Comparison of ENCODE assay signal across 12 mouse cellular contexts in the genomic region with DNA sequence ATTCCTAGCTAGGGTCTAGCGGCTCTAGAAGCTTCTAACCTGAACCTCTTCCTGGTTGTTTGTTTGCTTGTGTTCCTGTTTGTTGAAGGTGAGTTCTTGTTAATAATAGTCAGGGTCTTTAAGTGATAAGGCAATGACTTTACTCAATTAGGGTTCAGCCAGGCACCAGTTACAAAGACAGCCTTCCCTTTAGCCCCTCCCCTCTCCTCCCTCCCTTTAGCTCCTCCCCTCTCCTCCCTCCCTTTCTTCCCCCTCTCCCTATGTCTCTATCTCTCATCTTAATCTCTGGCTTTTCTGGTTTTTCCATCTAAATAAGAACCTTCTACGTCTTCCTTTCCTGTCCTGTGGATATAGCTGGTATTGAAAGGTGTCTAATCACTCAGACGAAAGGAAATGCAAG. TPM values are rescaled to one million over a fixed set of nuclear protein-coding genes. Genes with fewer than 3 reads are reported as not detected.
DNase-seq lines count a peak whose midpoint lies in the region; ATAC-seq and TF ChIP-seq lines count a peak whose summit lies in the region.
"Had no signal": no experiment of that assay in that cellular context is flagged by ENCODE, and none has a peak within 500 bp of the region (broad histone marks: within the 10 kb centered on the region; RNA-seq: fewer than 3 reads in every experiment).

No protein-coding gene starts in this region.

- no peak overlapping the region for H3K9ac ChIP-seq in kidney, embryonic 15.5 days
- no peak overlapping the region for H3K9ac ChIP-seq in heart, embryonic 16.5 days (ENCODE audit: low read length)
- H3K9ac ChIP-seq in liver, postnatal 0 days (replicated peaks), result no peak overlapping the region
- H3K9ac ChIP-seq in forebrain, embryonic 11.5 days (ENCODE audit: low read length), result no peak overlapping the region
- H3K9ac ChIP-seq in midbrain, embryonic 16.5 days (ENCODE audit: low read depth, low read length), result no peak overlapping the region
- H3K9ac ChIP-seq: forebrain, embryonic 13.5 days; hindbrain, embryonic 13.5 days had no signal

- H3K4me3 ChIP-seq in kidney, embryonic 15.5 days (replicated peaks), result no peak overlapping the region
- no peak overlapping the region for H3K4me3 ChIP-seq in heart, embryonic 16.5 days (ENCODE audit: low read length)
- H3K4me3 ChIP-seq in liver, postnatal 0 days (ENCODE audit: low read depth, low read length), result peak overlapping the region; percentile 22
- H3K4me3 ChIP-seq in forebrain, embryonic 11.5 days (ENCODE audit: low read depth, low read length), result no peak overlapping the region
- H3K4me3 ChIP-seq in midbrain, embryonic 16.5 days (ENCODE audit: low read depth, low read length), result no peak overlapping the region
- H3K4me3 ChIP-seq: forebrain, embryonic 13.5 days; hindbrain, embryonic 13.5 days had no signal

- H3K27ac ChIP-seq in kidney, embryonic 15.5 days, result no peak overlapping the region
- no peak overlapping the region for H3K27ac ChIP-seq in heart, embryonic 16.5 days (ENCODE audit: low read length)
- peak overlapping the region; percentile 62; the same call in 1 of the 2 replicates for H3K27ac ChIP-seq in liver, postnatal 0 days (ENCODE audit: low read depth)
- H3K27ac ChIP-seq in forebrain, embryonic 11.5 days (ENCODE audit: low read depth, low read length), result no peak overlapping the region
- H3K27ac ChIP-seq in midbrain, embryonic 16.5 days (ENCODE audit: low read length), result no peak overlapping the region
- H3K27ac ChIP-seq: forebrain, embryonic 13.5 days; hindbrain, embryonic 13.5 days had no signal

- H3K36me3 ChIP-seq in kidney, embryonic 15.5 days, result no peaks in the 10 kb centered on the region
- no peaks in the 10 kb centered on the region for H3K36me3 ChIP-seq in heart, embryonic 16.5 days (ENCODE audit: control insufficient read depth, insufficient read depth)
- H3K36me3 ChIP-seq in liver, postnatal 0 days (replicated peaks; ENCODE audit: insufficient read depth, low read length), result no peaks in the 10 kb centered on the region
- H3K36me3 ChIP-seq in forebrain, embryonic 11.5 days (ENCODE audit: control insufficient read depth, insufficient read depth, low read length), result no peaks in the 10 kb centered on the region
- no peaks in the 10 kb centered on the region for H3K36me3 ChIP-seq in midbrain, embryonic 16.5 days (ENCODE audit: control insufficient read depth, insufficient read depth, low read length)
- H3K36me3 ChIP-seq: hindbrain, embryonic 13.5 days had no signal

- H3K4me1 ChIP-seq in kidney, embryonic 15.5 days, result peaks cover 6% of the 10 kb centered on the region
- H3K4me1 ChIP-seq in heart, embryonic 16.5 days (ENCODE audit: control insufficient read depth, insufficient read depth, low read length), result no peaks in the 10 kb centered on the region
- peaks cover 15% of the 10 kb centered on the region for H3K4me1 ChIP-seq in liver, postnatal 0 days (ENCODE audit: insufficient read depth)
- H3K4me1 ChIP-seq in forebrain, embryonic 11.5 days (replicated peaks; ENCODE audit: control insufficient read depth, insufficient read depth, low read length), result 0 out of 2 replicates have a peak, but pooled peaks cover 2% of the 10 kb centered on the region
- no peaks in the 10 kb centered on the region for H3K4me1 ChIP-seq in midbrain, embryonic 16.5 days (ENCODE audit: control insufficient read depth, insufficient read depth, low read length)
- H3K4me1 ChIP-seq: forebrain, embryonic 13.5 days; hindbrain, embryonic 13.5 days had no signal

- ATAC-seq in kidney, embryonic 15.5 days (replicated peaks; ENCODE audit: low FRiP score), result no peak
- no peak for ATAC-seq in heart, embryonic 16.5 days (replicated peaks; ENCODE audit: extremely low read depth, insufficient read depth, low FRiP score)
- peak; percentile 72 for ATAC-seq in liver, postnatal 0 days
- ATAC-seq in forebrain, embryonic 11.5 days (replicated peaks; ENCODE audit: low FRiP score), result no peak
- no peak for ATAC-seq in midbrain, embryonic 16.5 days
- ATAC-seq: forebrain, embryonic 13.5 days had no signal

- WGBS in kidney, embryonic 15.5 days, result 66% methylated on average over 3 of the region's 3 CpGs
- 60% methylated on average over 3 of the region's 3 CpGs for WGBS in heart, embryonic 16.5 days
- WGBS in liver, postnatal 0 days (ENCODE audit: insufficient replicate concordance), result 56% methylated on average over 3 of the region's 3 CpGs
- 64% methylated on average over 3 of the region's 3 CpGs for WGBS in forebrain, embryonic 11.5 days
- WGBS in midbrain, embryonic 16.5 days, result 75% methylated on average over 3 of the region's 3 CpGs

- DNase-seq in kidney, postnatal 36 days, result no peak
- DNase-seq in R1 (ENCODE audit: low read depth, low spot score), result peak; percentile 34
- DNase-seq in liver, postnatal 0 days, result no peak
- no peak for DNase-seq in forebrain, embryonic 11.5 days (ENCODE audit: low spot score)
- DNase-seq in thymus, postnatal 36 days, result no peak
- DNase-seq: cerebellum, adult 11 months had no signal

- 0 out of 2 replicates have a peak, but pooled peaks cover 3% of the 10 kb centered on the region for H3K27me3 ChIP-seq in kidney, embryonic 15.5 days
- no peaks in the 10 kb centered on the region for H3K27me3 ChIP-seq in heart, embryonic 16.5 days (ENCODE audit: control insufficient read depth, insufficient read depth, low read length)
- no peaks in the 10 kb centered on the region for H3K27me3 ChIP-seq in liver, postnatal 0 days (ENCODE audit: insufficient read depth, low read length)
- H3K27me3 ChIP-seq in forebrain, embryonic 11.5 days (ENCODE audit: control insufficient read depth, insufficient read depth, low read length), result no peaks in the 10 kb centered on the region
- H3K27me3 ChIP-seq in midbrain, embryonic 16.5 days (ENCODE audit: control insufficient read depth, insufficient read depth, low read depth, low read length), result no peaks in the 10 kb centered on the region
- H3K27me3 ChIP-seq: forebrain, embryonic 13.5 days; hindbrain, embryonic 13.5 days had no signal

- no peaks in the 10 kb centered on the region for H3K9me3 ChIP-seq in kidney, embryonic 15.5 days (replicated peaks)
- no peaks in the 10 kb centered on the region for H3K9me3 ChIP-seq in heart, embryonic 16.5 days (replicated peaks; ENCODE audit: control insufficient read depth, low read length)
- H3K9me3 ChIP-seq in liver, postnatal 0 days (ENCODE audit: low read length), result no peaks in the 10 kb centered on the region
- no peaks in the 10 kb centered on the region for H3K9me3 ChIP-seq in forebrain, embryonic 11.5 days (ENCODE audit: control insufficient read depth, low read length)
- H3K9me3 ChIP-seq in midbrain, embryonic 16.5 days (replicated peaks; ENCODE audit: control insufficient read depth, low read length, poor library complexity, severe bottlenecking), result no peaks in the 10 kb centered on the region
- H3K9me3 ChIP-seq: forebrain, embryonic 13.5 days; hindbrain, embryonic 13.5 days had no signal

- no peak for TF ChIP-seq CTCF in liver, postnatal 0 days (IDR thresholded peaks at IDR 0.05; ENCODE audit: low read depth)

- peak overlapping the region; percentile 45 for H3K4me2 ChIP-seq in kidney, embryonic 15.5 days
- peak overlapping the region; percentile 51 for H3K4me2 ChIP-seq in heart, embryonic 16.5 days (ENCODE audit: low read depth, low read length)
- peak overlapping the region; percentile 70 for H3K4me2 ChIP-seq in liver, postnatal 0 days (ENCODE audit: low read depth, low read length)
- no peak overlapping the region for H3K4me2 ChIP-seq in forebrain, embryonic 11.5 days (ENCODE audit: low read depth, low read length, severe bottlenecking)
- no peak overlapping the region for H3K4me2 ChIP-seq in midbrain, embryonic 16.5 days (ENCODE audit: low read length)
- H3K4me2 ChIP-seq: hindbrain, embryonic 13.5 days had no signal

- no peak for TF ChIP-seq EP300 in liver, postnatal 0 days (IDR thresholded peaks at IDR 0.05; ENCODE audit: low read depth)

RNA-seq across cellular contexts. Expression of a gene that starts 10.7 kb away (rescaled TPM):
- 0.91 and 1.1 TPM in 2 replicates for polyA plus RNA-seq in kidney, embryonic 15.5 days (2015; fragmentation: Nextera tagmentation; extraction: Ambion mirVana)
- polyA plus RNA-seq in heart, embryonic 16.5 days (2015; fragmentation: Nextera tagmentation; extraction: Ambion mirVana), result 1.3 and 2.1 TPM in 2 replicates
- polyA plus RNA-seq in liver, postnatal 0 days (2015; fragmentation: Nextera tagmentation; extraction: Ambion mirVana), result 0.07 TPM in 1 of 2 replicates, not detected in the other
- polyA plus RNA-seq in forebrain, embryonic 11.5 days (2014; fragmentation: Nextera tagmentation; extraction: Ambion mirVana), result 0.15 TPM in 1 of 2 replicates, not detected in the other
- polyA plus RNA-seq in midbrain, embryonic 16.5 days (2015; fragmentation: Nextera tagmentation; extraction: Ambion mirVana), result 12.9 and 18.3 TPM in 2 replicates
- polyA plus RNA-seq: adrenal gland, adult 2 months had no signal

RNA-seq across cellular contexts. Expression of a gene that starts 27.2 kb away (rescaled TPM):
- polyA plus RNA-seq in kidney, embryonic 15.5 days (2015; fragmentation: Nextera tagmentation; extraction: Ambion mirVana), result 68.3 and 70.7 TPM in 2 replicates
- polyA plus RNA-seq in heart, embryonic 16.5 days (2015; fragmentation: Nextera tagmentation; extraction: Ambion mirVana), result 37.5 and 42.9 TPM in 2 replicates
- 24.3 and 25.8 TPM in 2 replicates for polyA plus RNA-seq in liver, postnatal 0 days (2015; fragmentation: Nextera tagmentation; extraction: Ambion mirVana)
- 69.1 and 71.3 TPM in 2 replicates for polyA plus RNA-seq in forebrain, embryonic 11.5 days (2014; fragmentation: Nextera tagmentation; extraction: Ambion mirVana)
- 43.6 and 45.3 TPM in 2 replicates for polyA plus RNA-seq in midbrain, embryonic 16.5 days (2015; fragmentation: Nextera tagmentation; extraction: Ambion mirVana)

Comparison
In these comparisons a context has a peak if more than half of its experiments do, and no peak if none do; other contexts are left out.
1. H3K4me2 ChIP-seq: peak in kidney, embryonic 15.5 days (single experiment), heart, embryonic 16.5 days (single experiment) and liver, postnatal 0 days (single experiment); none in forebrain, embryonic 11.5 days (single experiment) and midbrain, embryonic 16.5 days (single experiment).